ENCODE assay signal across 8 mouse cellular contexts in genomic region chr2:174077004-174077695, GRCm38 (mm10). TPM values are rescaled to one million over a fixed set of nuclear protein-coding genes. Genes with fewer than 3 reads are reported as not detected.
DNase-seq lines count a peak whose midpoint lies in the region; ATAC-seq and TF ChIP-seq lines count a peak whose summit lies in the region.

No protein-coding gene starts in this region.

- peak overlapping the region; percentile 89 for H3K9ac ChIP-seq in stomach, embryonic 14.5 days (replicated peaks; ENCODE audit: low read depth, low read length)

- DNase-seq in right cerebral cortex, postnatal 10 days (ENCODE audit: low spot score in 2 of 2): peak; percentile 37 to 40
- DNase-seq in right cerebral cortex, postnatal 14 days: no peak
- DNase-seq in cerebellum, adult 2 months: peak; percentile 21
- peak; percentile 57 for DNase-seq in limb, embryonic 10.5 days (ENCODE audit: low spot score)
- DNase-seq in midbrain, embryonic 10.5 days (ENCODE audit: low spot score): peak; percentile 55
- DNase-seq in left cerebral cortex, adult 8-10 months (ENCODE audit: low spot score in 2 of 2): no peak

- no peak for TF ChIP-seq CTCF in cerebellum, adult 2 months (IDR thresholded peaks at IDR 0.05; ENCODE audit: borderline replicate concordance, insufficient read depth, low read depth, low read length)

- H3K27ac ChIP-seq in cerebellum, adult 2 months (ENCODE audit: insufficient read depth, low read length): no peak overlapping the region
- peak overlapping the region; percentile 94 for H3K27ac ChIP-seq in limb, embryonic 10.5 days
- H3K27ac ChIP-seq in midbrain, embryonic 10.5 days (replicated peaks): peak overlapping the region; percentile 87
- peak overlapping the region; percentile 94 for H3K27ac ChIP-seq in stomach, embryonic 14.5 days (ENCODE audit: low read length)

- 1% methylated on average over 19 of the region's 19 CpGs for WGBS in cerebellum, adult 2 months
- under 1% methylated on average over 19 of the region's 19 CpGs for WGBS in limb, embryonic 10.5 days
- WGBS in midbrain, embryonic 10.5 days: under 1% methylated on average over 19 of the region's 19 CpGs
- under 1% methylated on average over 19 of the region's 19 CpGs for WGBS in stomach, embryonic 14.5 days

- peaks cover 9% of the 10 kb centered on the region for H3K4me1 ChIP-seq in cerebellum, adult 2 months (ENCODE audit: control insufficient read depth, insufficient read depth, low read length)
- peaks cover 49% of the 10 kb centered on the region for H3K4me1 ChIP-seq in limb, embryonic 10.5 days
- peaks cover 68% of the 10 kb centered on the region for H3K4me1 ChIP-seq in midbrain, embryonic 10.5 days
- peaks cover 40% of the 10 kb centered on the region for H3K4me1 ChIP-seq in stomach, embryonic 14.5 days (ENCODE audit: control insufficient read depth, insufficient read depth, low read length)

- H3K4me2 ChIP-seq in stomach, embryonic 14.5 days (replicated peaks; ENCODE audit: low read depth, low read length): peak overlapping the region; percentile 72

- H3K9me3 ChIP-seq in limb, embryonic 10.5 days (replicated peaks): no peaks in the 10 kb centered on the region
- H3K9me3 ChIP-seq in midbrain, embryonic 10.5 days (replicated peaks): no peaks in the 10 kb centered on the region
- no peaks in the 10 kb centered on the region for H3K9me3 ChIP-seq in stomach, embryonic 14.5 days (ENCODE audit: control insufficient read depth, low read depth, low read length)

- H3K4me3 ChIP-seq in cerebellum, adult 2 months (replicated peaks; ENCODE audit: insufficient read depth, low read depth, low read length): peak overlapping the region; percentile 84
- H3K4me3 ChIP-seq in limb, embryonic 10.5 days: peak overlapping the region; percentile 85
- peak overlapping the region; percentile 78 for H3K4me3 ChIP-seq in midbrain, embryonic 10.5 days
- H3K4me3 ChIP-seq in stomach, embryonic 14.5 days (ENCODE audit: low read depth, low read length): peak overlapping the region; percentile 80

- ATAC-seq in granulocyte monocyte progenitor cell, adult 5-6 weeks (replicated peaks; ENCODE audit: poor library complexity, severe bottlenecking): peak; percentile 50
- ATAC-seq in stomach, embryonic 14.5 days (ENCODE audit: insufficient number of reproducible peaks, insufficient read depth, low FRiP score, low read depth): no peak

- no peaks in the 10 kb centered on the region for H3K27me3 ChIP-seq in cerebellum, adult 2 months (ENCODE audit: control insufficient read depth, insufficient read depth, low read length)
- no peaks in the 10 kb centered on the region for H3K27me3 ChIP-seq in limb, embryonic 10.5 days (ENCODE audit: low read depth, poor library complexity, severe bottlenecking)
- H3K27me3 ChIP-seq in midbrain, embryonic 10.5 days (ENCODE audit: low read depth, poor library complexity, severe bottlenecking): no peaks in the 10 kb centered on the region
- no peaks in the 10 kb centered on the region for H3K27me3 ChIP-seq in stomach, embryonic 14.5 days (ENCODE audit: control insufficient read depth, insufficient read depth, low read length)

- H3K36me3 ChIP-seq in limb, embryonic 10.5 days: no peaks in the 10 kb centered on the region
- H3K36me3 ChIP-seq in midbrain, embryonic 10.5 days: no peaks in the 10 kb centered on the region
- H3K36me3 ChIP-seq in stomach, embryonic 14.5 days (ENCODE audit: control insufficient read depth, insufficient read depth, low read length): no peaks in the 10 kb centered on the region

- no peak for TF ChIP-seq POLR2A in cerebellum, adult 2 months (IDR thresholded peaks at IDR 0.05; ENCODE audit: borderline replicate concordance, insufficient read depth, low read length)

RNA-seq across cellular contexts. Expression of gene Stx16, which starts 1.0 kb away (rescaled TPM):
- polyA plus RNA-seq in cerebellum, adult 2 months (2012; rRNA removed): 81.7 and 83.0 TPM in 2 replicates
- total RNA-seq in granulocyte monocyte progenitor cell, adult 5-6 weeks (2014; fragmentation: Nextera tagmentation): 36.7 and 46.6 TPM in 2 replicates
- total RNA-seq in granulocyte monocyte progenitor cell, adult 5-6 weeks (2017): 40.6 and 48.2 TPM in 2 replicates
- polyA plus RNA-seq in limb, embryonic 10.5 days (2016; fragmentation: Nextera tagmentation; extraction: Ambion mirVana): 10.0 and 12.4 TPM in 2 replicates
- 7.8 and 12.2 TPM in 2 replicates for polyA plus RNA-seq in midbrain, embryonic 10.5 days (2016; fragmentation: Nextera tagmentation; extraction: Ambion mirVana)
- 11.2 and 11.7 TPM in 2 replicates for polyA plus RNA-seq in stomach, embryonic 14.5 days (2014; fragmentation: Nextera tagmentation; extraction: Ambion mirVana)
- total RNA-seq in left cerebral cortex, adult 8-10 months (2022): 10 to 100 TPM; 60.0 to 66.7 (median 63.1) TPM

RNA-seq across cellular contexts. Expression of gene Npepl1, which starts 33.0 kb away (rescaled TPM):
- polyA plus RNA-seq in cerebellum, adult 2 months (2012; rRNA removed): 44.3 and 48.2 TPM in 2 replicates
- total RNA-seq in granulocyte monocyte progenitor cell, adult 5-6 weeks (2014; fragmentation: Nextera tagmentation): 59.3 and 81.7 TPM in 2 replicates
- total RNA-seq in granulocyte monocyte progenitor cell, adult 5-6 weeks (2017): 24.6 and 30.2 TPM in 2 replicates
- 29.7 and 36.2 TPM in 2 replicates for polyA plus RNA-seq in limb, embryonic 10.5 days (2016; fragmentation: Nextera tagmentation; extraction: Ambion mirVana)
- polyA plus RNA-seq in midbrain, embryonic 10.5 days (2016; fragmentation: Nextera tagmentation; extraction: Ambion mirVana): 41.2 and 44.9 TPM in 2 replicates
- polyA plus RNA-seq in stomach, embryonic 14.5 days (2014; fragmentation: Nextera tagmentation; extraction: Ambion mirVana): 48.1 and 56.1 TPM in 2 replicates
- total RNA-seq in left cerebral cortex, adult 8-10 months (2022): 10 to 100 TPM; 14.2 to 17.9 (median 16.4) TPM

Comparison
In these comparisons a context has a peak if more than half of its experiments do, and no peak if none do; other contexts are left out.
1. DNase-seq: peak in right cerebral cortex, postnatal 10 days (2 of 2), cerebellum, adult 2 months (2 of 2), limb, embryonic 10.5 days (single experiment) and midbrain, embryonic 10.5 days (single experiment); none in right cerebral cortex, postnatal 14 days (single experiment) and left cerebral cortex, adult 8-10 months (0 of 2).
2. Peak in every context shown above with its lines, with median percentiles within 50 percentile points of each other: H3K4me3 ChIP-seq.